Mouse (Mus musculus) adrenal gland, adult (tissue): Measurements from ENCODE around the gene Tnxb.
"Not testable (repeated sequence)": the region's sequence is repeated elsewhere in the genome, so short reads cannot be mapped to it uniquely, and the experiment has no call there.

Experiments
- DNase-seq, 2 experiments: peaks; one replicate each; pipeline ENCODE4 v3.0.0; 2022 to 2023; ENCODE audit warnings: low spot score in 1 of 2; ENCODE audit not compliant: inconsistent age in 2 of 2

The Tnxb gene

DNA sequence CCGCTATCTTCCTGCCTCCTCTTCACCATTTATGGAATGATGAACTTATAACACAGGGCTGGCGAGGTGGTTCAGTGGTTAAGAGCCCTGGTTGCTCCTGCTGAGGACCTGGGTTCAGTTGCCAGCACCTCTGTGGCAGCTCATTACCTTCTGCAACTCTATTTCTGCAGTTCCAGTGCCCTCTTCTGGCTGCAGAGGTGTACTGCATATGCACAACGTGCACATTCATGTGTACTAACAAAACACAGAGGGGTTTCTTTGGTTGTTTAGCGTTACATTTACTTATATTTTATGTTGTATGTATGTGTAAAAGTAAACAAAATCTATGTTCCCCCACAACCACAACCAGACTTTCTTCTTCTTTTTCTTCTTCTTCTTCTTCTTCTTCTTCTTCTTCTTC, 52.7 kb downstream of the Tnxb start:
- DNase-seq = peak; percentile 27 to 60

DNA sequence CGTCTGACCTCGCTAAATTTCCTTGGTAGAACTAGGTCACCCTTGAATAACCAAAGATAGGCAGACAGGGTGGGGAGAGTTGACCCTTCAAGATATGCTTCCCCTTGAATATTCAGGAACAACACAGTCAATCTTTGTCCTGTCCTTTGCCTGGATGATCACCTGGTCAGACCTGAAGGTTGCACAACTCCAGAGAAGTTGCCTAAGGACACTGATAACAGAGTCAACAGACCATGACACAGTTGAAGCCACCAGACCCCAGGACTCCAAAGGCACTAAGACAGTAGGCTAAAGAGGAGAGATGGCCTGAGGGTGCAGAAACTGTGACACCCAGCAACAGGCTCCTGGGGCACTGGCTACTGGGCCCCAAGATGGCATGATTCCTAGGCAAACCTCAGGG, 57.6 kb downstream of the Tnxb start:
- no peak for DNase-seq

DNA sequence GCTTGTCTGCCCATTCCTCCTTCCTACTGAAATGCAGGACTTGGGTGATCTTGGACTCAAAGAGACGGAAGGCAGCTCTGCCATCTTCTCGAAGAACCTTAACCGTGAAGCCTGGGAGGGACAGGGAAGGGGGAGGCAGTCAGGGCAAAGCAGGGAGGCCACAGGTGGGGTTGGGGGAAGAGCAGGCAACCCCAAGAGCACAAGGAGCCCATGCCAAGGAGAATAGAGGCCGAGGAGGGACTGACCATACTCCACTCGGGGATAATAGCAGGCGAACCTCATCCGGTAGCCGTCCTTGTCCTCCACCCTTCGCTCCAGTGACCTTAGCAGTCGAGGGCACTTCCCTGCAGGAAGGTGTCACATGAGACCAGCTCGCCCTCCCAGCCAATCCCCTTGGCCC, 58.8 kb downstream of the Tnxb start:
- DNase-seq = peak in 1 of 2 experiments; percentile 57

DNA sequence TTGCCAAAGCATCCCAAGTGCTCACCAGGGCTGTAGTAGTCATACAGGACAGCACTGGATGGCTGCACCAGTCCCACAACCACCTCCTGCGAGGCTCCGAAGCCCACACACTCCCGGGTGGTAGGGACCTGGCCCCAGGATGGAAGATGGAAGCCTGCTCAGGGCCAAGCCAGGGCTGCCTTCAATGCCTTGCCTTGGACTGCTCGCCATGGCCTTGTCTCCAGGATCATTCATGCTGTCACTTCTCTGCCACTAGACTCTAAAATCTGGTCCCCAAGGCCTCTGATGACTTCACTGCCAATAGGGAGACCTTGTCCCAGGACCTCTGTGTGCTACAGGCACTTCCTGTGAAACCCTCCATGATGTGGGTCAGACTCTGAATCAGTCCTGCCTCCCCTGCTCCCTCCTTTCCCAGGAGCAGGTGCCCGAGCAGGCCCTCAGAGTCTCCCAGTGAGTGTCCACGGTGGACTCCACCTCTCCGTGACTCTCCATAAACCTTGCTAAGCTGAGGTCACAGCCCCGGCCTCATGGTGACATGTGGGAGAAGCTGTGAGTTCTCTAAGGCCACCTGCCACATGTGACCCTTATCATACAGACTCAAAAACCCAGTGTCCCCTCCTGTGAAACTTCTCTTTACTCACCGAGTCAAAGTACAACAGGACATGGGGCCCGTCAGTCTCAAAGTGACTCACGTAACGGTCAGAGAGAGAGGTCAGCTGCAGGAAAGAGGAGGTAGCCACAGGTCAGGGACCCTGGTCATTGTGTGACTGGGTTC, 59.6 kb downstream of the Tnxb start:
- DNase-seq = peak; percentile 80 to 87

DNA sequence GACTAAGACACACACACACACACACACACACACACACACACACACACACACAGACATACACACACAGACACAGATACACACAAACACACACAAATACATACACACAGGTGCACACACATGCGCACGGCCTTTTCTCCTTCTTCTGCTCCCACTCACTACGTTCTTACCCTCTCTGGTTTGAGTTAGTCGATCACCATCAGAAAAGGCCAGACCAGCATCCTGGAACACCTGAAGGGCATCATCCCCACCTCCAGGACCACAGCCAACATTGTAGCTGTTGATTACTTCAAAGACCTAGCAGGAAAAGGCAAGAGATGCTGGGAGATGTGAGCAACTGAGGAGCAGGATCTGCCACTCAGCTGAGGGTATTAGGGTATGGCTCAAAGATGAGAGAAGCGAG, 67.1 kb downstream of the Tnxb start:
- DNase-seq = peak in 1 of 2 experiments; percentile 15

DNA sequence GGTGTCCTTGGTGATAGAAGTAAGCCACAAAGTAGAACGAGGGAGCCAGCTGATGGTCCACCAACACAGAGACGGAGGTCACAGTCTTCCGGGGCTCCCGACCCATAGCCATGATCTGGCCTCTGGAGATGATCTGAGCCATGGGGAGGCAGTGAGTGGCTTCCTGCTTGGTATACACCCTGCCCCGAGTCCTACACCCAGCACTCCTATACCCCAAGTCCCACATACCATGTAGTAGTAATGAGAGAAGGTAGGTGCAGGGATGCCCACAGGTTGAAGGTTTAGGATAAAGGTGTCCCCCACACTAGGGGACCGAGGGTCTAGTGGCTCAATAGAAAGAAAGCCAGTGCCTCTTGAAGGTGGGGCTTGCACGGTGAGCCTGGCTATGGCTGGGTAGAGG, 69.4 kb downstream of the Tnxb start:
- DNase-seq = not testable (repeated sequence)

DNA sequence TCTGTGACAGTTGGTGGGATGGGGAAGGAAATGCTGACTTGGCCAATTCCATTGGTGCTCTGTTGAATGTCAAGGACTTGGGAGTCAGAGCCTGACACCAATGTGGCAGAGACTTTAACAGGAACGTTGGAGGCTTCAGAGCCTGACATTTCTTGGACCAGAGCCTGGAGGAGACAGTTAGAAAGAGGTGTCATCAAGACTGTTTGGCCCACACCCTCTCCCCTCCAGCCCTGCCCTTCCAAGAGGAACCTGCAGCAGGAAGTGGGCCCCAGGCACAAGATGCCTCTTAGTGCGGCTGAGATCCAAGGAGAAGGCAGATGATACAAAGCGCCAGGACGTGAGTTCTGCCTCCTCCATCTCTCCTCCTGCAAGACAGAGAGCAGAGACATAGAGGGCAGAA, 69.9 kb downstream of the Tnxb start:
- peak; percentile 68 to 82 for DNase-seq

DNA sequence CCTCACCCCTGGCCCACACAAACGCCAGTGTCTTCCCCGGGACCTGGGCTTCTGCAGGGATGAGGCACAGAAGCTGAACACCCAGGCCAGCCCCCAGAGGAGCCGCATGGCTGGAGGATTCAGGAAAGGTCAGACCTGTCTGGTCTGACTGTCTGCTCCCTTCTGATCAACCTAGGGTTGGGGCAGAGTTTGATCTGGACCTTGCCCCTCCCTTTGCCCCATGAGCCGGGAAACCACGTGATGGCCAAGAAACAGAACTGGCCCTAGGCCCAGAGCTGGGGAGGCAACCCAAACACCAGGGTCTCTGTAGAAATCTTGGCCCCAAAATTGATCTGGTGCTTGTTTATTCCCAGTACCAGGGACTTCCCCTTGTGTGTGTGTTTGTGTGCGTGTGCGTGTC, 73.4 kb downstream of the Tnxb start, which contains the start of gene C4b:
TSS of gene C4b (minus strand) at position 164 of the 400 bp plus-strand sequence.
- no peak for DNase-seq

DNA sequence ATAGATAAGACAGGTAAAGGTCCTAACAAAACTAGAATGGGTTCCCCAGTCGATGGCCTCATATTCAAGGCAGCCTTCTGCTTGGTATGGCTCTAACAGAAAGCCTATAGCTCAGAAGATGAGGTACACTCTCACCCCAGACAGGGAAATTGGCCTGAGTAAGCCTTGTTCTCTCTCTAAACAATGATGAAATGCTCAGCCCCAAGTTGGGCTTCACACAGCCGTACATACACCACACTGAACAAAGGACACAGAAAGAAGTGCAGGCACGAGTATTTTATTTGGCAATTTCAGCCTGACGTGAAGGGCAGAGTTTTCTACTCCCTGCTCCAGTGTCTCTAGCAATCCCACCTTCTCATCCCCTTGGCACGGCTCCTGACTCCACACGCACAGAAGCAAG, 73.9 kb downstream of the Tnxb start:
- DNase-seq = peak in 1 of 2 experiments; percentile 25

DNA sequence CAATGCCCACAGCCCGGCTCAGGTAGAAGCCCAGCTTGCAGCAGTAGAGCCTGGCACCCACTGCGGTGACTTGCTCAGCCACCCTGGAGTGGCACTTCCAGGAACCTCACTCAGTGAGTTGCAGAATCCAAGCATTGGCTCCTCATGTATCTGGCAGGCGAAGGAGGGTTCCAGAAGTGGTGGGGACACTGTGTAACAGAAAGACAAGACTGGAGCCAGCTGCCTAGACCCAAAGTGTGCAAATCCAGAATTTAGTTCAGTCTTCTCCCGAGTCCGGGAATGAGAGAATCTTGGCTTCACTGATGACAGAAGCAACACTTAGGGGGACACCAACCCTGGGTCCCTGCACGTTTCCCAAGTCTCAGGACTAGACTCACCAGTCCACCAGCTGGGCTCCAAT, 74.3 kb downstream of the Tnxb start:
- DNase-seq = not testable (repeated sequence)

DNA sequence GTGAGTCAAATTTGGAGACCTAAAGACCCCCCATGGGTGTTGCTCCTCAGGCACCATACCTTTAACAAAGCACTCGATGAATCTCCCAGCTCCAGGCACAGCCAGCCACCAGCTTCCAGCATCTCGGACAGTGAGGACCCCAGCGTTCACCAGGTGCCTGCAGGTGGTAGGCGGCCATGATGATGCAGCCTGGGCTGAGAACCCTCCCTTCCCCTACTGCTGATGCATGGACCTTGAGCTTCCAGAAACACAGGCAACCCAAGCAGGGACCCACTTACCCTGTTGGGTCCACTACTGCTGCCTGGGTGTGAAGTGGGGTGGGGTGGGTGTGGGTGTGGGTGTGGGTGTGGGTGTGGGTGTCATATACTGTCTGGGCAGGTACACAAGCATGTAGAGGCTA, 74.8 kb downstream of the Tnxb start:
- DNase-seq = peak in 1 of 2 experiments; percentile 17

DNA sequence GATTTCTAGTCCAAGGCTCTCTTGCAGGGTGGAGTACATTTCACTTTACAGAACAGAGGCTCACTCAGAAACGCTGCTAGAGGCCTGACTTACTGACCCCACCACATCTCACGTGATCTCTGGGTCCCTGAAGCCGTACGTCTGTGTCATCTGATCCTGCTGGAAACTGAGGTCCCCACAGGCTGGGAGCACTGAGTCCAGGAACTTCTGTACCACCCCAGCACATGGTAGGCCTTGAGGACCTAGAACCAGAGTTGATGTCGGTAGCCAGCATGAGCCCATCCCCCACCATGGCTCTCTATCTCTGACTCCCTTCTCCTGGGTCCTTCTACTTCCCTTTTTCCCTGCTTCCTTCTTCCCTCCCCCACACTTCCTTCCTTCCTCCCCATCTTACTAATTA, 76.2 kb downstream of the Tnxb start:
- peak in 1 of 2 experiments; percentile 69 for DNase-seq

DNA sequence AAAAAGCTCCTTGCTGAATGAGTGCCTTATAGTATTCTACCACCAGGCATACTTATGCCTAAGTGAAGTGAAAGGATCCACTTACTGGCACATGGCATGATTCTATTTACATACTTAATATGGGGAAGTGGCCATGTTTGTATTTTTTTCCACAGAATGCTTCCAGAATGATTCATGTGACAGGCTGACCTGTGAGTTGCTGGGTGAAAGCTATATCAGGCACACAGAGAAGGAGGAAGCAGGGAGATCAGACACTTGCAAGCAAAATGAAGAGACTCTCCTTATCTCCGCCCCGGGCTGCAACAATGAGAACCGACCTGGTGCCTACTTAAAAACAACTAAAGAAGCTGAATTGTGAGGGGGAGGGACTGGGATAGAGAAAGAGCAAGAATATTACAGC, 91.1 kb downstream of the Tnxb start:
- DNase-seq = peak in 1 of 2 experiments; percentile 26
